Mouse (Mus musculus) kidney, postnatal 25 days (tissue): ENCODE measurements around the gene Acta2.

Experiments
- DNase-seq, 2 experiments: peaks; one replicate each; pipeline ENCODE4 v3.0.0; 2021; ENCODE audit warnings: mixed read lengths in 2 of 2

Gene Acta2

DNA sequence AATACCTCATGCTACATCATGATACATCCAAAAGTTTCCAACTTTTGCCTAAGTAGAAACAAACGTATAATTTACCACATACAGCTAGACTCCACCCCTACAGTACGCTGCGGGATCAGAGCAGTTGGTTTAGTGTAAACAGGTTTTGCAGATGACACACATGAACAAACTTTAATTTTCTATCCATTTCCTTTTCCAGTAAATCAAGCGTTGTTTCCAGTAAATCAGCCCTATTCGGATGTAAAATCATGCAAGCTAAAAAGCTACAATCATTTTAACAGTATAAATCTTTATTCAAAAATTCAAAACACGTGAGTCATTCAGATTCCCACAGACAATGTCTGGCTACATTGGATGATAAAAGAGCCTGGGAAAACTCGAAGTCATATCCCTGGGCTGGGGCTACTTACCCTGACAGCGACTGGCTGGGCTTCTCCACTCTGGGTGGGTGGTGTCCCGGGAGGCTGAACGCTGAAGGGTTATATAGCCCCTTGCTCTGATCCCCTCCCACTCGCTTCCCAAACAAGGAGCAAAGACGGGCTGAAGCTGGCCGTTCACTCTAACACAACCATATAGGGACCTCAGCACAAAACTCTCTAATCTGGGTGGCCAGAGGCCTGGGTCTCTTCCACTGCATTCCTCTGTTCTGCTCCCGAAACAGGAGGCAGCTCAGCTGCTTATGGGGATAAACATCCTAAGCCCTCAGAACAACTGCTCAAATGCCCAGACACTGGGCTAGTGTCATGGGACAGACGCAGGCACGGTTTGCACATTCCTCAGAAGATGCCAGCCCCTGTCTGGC is at the start of gene Acta2:
Gene Acta2, minus strand, starts transcription at position 711 of the 802 bp plus-strand sequence.
- no peak for DNase-seq

- DNase-seq = no peak
Observed at GRCm38 (mm10) chr19:34304917-34305316, 49.5 kb upstream of the Acta2 start.

DNA sequence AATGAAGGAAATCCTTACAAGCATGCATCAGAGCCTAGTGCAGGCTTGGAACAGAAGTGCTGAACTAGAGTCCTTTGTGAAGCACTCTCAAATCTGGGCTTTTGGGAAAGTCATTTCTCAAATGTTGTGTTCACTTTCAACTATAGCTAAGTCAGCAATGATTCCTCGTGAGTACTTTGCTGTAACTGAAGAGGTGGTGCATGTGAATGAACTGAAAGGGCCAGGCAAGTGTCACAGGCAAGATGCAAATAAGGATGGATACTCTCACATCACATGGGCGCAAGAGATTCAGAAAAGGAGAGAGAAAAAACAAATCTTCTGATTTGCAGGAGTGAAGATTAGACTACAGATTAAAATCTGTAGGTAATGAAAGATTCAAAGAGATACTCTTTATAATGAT is 45.0 kb upstream of the Acta2 start:
- DNase-seq = no peak

- no peak for DNase-seq
Observed at GRCm38 (mm10) chr19:34299229-34299628, 43.8 kb upstream of the Acta2 start.

- no peak for DNase-seq
Observed at GRCm38 (mm10) chr19:34298531-34298930, 43.1 kb upstream of the Acta2 start.

GRCm38 (mm10) chr19:34295442-34295841 is 40.1 kb upstream of the Acta2 start:
- DNase-seq = no peak

DNA sequence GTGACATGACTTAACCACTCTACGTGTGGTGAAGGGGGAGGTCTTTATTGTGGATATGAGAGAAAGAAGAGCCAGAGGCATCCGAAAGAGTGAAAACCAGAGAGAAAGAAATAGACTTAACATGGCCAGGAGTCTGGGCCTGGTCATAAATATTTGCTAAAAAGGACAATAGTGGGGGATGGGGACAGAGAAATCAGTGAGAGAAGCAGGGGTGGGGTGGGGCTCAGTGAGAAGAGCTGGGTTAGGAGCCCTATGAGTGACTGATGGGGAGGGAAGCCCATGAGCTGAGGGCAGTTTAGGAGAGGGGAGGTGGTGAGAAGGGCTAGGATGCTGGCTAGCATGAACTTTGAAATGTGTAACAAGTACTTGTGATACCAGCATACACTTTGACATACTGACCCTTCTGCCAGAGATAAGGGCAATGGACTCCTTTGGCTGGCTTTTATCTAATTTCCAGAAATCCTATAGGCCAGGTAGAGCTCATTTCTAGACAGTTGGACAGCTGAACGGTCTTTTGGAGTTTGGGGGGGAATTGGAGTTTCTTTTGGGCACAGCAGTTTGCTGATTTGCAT is 38.1 kb upstream of the Acta2 start:
- no peak for DNase-seq

GRCm38 (mm10) chr19:34292701-34293100 is 37.3 kb upstream of the Acta2 start:
- DNase-seq = no peak

- DNase-seq = no peak
Observed at GRCm38 (mm10) chr19:34291956-34292355, 36.6 kb upstream of the Acta2 start.

GRCm38 (mm10) chr19:34291379-34291778 is 36.0 kb upstream of the Acta2 start:
- no peak for DNase-seq

DNA sequence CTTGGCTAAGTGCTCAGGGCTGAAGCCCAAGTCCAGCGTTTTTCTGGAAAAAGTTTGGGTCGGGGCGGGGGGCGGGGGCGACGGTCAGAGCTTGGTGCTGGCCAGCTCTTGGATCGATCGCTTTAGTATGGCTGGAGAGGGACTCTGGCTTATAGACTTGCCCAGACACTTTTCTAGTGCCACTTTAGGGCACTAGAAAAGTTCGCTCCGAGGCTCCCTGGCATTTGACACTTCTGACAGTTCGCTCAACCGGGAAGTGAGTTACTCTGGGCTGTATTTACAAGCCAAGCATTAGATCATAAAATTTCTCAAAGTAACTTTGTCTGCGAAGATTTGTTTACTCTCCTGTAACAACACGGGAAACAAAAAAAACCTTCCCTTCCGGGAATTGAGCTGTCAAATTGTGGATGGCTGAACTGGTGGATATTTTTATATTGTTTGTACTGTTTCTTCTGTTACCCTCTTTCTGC is 35.5 kb upstream of the Acta2 start:
- DNase-seq = peak in 1 of 2 experiments; percentile 18

DNA sequence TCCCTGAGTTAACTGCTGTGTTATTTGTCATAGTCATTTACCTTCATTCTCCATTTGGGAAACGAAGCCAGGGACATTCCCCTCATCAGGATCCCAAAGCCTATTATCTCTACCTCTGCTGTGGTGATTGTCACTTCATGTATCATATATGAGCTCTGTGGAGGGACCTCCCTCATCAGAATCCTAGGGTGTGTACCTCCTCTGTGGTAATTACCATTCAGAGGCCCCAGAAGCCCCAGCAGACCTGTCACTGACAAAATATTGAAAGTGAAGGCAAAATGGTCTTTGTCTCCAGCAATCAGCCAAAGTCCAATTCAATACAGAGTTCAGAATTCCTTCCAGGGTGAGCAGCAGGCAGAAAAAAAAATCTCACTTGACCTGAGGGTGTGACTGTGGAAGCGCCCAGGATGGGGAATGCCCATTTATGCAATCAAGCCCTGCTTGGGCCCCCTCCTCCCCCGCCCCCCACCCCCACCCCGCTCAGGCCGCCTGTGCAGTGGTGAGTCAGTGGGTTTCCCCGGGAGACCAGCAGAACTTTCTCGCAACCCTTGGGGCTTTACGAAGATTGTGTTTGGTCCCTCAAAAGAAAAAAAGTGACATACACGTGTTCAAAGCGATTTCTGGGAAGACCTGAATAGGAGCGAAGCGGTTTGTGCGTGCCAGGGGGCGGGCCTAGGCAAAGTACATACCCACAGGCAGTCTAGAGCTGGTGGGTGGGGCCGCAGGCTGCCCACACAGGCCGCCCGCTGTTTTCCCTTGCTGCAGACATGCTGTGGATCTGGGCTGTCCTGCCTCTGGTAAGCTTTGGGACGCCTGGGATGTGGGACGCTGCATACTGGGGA is 34.8 kb upstream of the Acta2 start, which contains the start of gene Fas:
Gene Fas, plus strand, starts transcription at position 719 of the 842 bp plus-strand sequence.
- peak; percentile 89 to 94 for DNase-seq

- no peak for DNase-seq
Observed at GRCm38 (mm10) chr19:34288696-34289095, 33.3 kb upstream of the Acta2 start.

DNA sequence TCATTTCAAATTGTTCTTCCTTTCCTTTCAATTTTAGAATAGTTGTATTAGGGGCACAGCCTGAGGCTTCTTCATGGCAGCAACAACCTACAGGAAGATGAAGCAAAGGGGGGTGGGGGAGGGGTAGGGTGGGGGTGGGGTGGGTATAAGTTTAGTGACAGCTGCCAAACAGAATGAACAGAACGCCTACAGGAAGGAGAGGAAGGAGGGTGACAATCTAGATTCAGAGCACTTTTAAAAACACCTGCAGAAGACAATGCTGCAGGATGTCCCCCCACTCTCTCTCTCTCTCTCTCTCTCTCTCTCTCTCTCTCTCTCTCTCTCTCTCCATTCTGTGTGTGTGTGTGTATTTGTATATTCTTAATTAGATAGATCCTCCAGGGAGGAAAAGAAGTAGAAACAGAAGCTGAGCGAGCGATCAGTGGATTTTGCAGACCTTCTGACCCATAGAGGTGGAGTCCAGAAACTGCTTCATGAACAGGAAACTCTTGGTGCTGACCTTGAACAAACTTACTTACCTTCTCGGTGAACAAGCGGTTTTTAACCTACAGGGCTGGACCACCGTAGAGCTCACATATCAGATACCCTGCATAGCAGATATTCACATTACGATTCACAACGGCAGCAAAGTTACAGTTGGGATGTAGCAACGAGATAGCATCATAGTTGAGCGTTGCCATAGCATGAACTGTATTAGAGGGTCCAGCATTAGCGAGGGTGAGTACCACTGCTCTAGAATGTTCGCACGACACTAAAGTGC is 32.4 kb upstream of the Acta2 start:
- no peak for DNase-seq

DNA sequence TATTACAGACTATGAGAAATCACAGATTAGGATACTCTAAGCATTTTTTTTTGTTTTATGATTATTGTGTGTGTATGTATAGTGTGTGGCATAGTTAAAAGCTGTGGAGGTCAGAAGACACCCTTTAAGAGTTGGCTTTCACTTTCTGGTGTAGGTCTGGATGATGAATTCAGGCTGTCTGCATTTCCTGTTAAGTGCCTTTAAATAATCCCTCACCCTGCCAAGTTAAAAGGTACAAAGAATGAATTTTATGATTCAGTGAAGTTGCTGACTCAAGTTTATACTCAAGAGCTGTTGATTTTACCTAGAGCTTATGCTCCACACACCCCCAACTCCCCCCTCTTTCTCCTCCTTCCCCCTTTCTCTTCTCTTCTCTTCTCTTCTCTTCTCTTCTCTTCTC is 31.8 kb upstream of the Acta2 start:
- DNase-seq = no peak

DNA sequence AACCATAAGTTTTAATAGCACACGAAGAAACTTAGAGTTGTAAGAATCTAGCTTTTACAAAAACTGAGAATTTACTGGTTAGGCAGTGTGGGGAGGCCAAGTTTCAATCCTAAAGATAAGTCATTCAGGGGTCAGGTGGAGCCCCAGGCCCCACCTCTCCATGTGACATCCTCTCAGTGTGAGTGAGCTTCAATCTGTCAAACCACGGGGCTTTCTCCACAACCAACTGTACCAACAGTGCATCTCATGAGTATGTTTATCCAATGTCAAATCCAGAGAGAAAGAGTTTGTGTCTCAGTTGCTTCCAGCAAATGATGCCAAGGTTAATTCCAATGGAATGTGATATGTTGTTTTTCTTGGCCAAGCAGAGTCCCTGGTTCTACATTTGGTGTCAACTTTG is 29.4 kb upstream of the Acta2 start:
- DNase-seq = no peak

DNA sequence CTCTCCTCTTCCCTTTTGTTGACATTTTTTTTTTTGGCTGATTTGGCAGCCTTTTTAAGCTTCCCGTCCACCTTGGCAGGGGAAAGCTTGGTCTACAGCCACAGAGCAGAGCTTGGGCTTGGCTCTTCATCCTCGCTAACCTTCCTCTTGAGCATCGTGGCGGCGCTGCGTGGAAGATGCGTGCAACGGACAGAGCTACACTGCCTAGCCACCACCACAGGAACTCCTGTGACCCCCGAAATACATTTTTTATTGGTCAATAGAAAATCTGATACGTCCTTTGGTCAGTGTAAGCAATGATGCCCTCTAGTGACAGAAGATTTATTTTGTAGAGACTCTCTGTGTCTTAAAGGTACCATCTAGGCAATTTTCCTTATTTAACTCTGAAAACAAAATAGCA is 29.0 kb upstream of the Acta2 start:
- DNase-seq = no peak

DNA sequence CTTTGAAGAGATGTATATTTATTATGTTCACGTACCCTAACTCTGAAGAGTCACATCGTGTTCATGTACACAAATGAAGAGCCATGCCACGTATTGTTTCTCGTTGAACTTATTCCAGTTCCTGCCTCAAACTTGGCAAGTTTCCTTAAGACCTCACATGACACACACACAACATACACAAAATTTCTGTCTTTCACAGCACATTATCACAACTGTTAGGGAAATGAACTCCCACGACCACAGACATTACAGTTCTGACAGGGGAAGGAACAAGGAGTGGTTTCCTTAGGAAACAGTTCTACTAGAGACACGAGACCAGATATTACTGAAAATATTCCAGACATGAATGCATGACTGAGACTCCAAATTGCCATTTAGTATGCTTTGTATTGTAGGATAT is 28.2 kb upstream of the Acta2 start:
- DNase-seq = no peak

DNA sequence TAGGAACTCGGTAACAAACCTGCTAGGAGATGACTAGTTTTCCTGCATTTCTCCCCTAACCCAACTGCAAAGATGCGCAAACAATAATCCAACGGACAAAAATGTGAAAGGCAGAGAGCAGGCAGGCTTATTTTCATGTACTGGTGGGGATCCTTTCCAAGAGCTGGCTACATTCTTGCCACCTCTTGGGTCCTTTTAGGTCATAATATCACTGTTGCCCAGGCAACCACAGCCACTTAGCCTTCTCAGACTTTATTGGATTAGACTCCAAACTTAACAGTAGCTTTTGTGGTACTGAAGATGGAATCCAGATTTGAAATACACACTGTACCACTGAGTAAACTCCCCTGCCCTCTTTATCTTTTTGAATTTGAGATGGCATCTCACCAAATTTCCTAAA is 22.7 kb upstream of the Acta2 start:
- DNase-seq = no peak

DNA sequence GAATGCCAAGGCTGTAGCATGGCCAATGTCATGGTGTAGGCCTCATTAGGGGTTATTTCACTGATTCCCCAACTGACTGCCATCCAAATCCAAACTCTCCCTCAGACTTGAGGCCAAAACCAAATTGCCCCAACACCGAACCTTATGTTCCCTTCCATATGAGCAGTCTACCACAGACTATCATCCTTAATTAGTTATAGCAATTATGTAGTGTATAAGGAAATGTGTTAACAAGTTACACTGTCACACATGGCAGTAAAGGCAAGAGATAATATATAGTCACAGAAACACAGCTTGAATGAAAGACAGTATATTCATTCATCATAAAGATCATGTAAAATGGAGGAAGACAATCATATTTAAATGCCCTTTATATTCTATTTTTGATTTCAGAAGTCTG is 17.7 kb upstream of the Acta2 start:
- no peak for DNase-seq

- no peak for DNase-seq
Observed at GRCm38 (mm10) chr19:34270824-34271464, 15.6 kb upstream of the Acta2 start.

GRCm38 (mm10) chr19:34270106-34270726 is 14.8 kb upstream of the Acta2 start:
- DNase-seq = peak in 1 of 2 experiments; percentile 47
